Mouse (Mus musculus) erythroblast, embryonic 14.5 days (primary cell): ENCODE measurements around the gene Olfr213. TPM values are rescaled to one million over a fixed set of nuclear protein-coding genes. Genes with fewer than 3 reads are reported as not detected.
"Not testable (repeated sequence)": the region's sequence is repeated elsewhere in the genome, so short reads cannot be mapped to it uniquely, and the experiment has no call there.

Experiments
- H3K27me3 ChIP-seq: 2 replicates; pipeline ENCODE4 v1.6.1; 2012; ENCODE audit warnings: inconsistent platforms; ENCODE audit not compliant: control insufficient read depth
- H3K36me3 ChIP-seq: 2 replicates; pipeline ENCODE4 v1.6.1; 2012; ENCODE audit warnings: mild to moderate bottlenecking, inconsistent platforms; ENCODE audit not compliant: control insufficient read depth
- H3K4me1 ChIP-seq: 2 replicates; pipeline ENCODE4 v1.6.1; 2012; ENCODE audit warnings: inconsistent platforms; ENCODE audit not compliant: control insufficient read depth
- H3K4me3 ChIP-seq: replicated peaks from 2 replicates; pipeline ENCODE3; 2012; ENCODE audit warnings: moderate library complexity, mild to moderate bottlenecking, inconsistent platforms
- H3K9me3 ChIP-seq: 2 replicates; pipeline ENCODE4 v1.6.1; 2012; ENCODE audit warnings: low read length, inconsistent platforms, mixed read lengths; ENCODE audit not compliant: control insufficient read depth
- GATA1 ChIP-seq: IDR thresholded peaks from 2 replicates; pipeline ENCODE4 v1.6.1; 2012; ENCODE audit warnings: low read length, inconsistent platforms, mixed read lengths
- TAL1 ChIP-seq: IDR thresholded peaks from 3 replicates; pipeline ENCODE4 v1.6.1; 2012; ENCODE audit warnings: low read length, inconsistent platforms, mixed read lengths
- polyA plus RNA-seq: library from polyadenylated mRNA; stranded (reverse); fragments of >175 nt; gene quantifications from 2 replicates; pipeline ENCODE4 v1.2.3, GENCODE M21; 2012

Gene Olfr213
- polyA plus RNA-seq: not detected in 2 replicates

GRCm38 (mm10) chr6:116538156-116538555 lies at the start of gene Olfr213:
TSS of gene Olfr213 (plus strand) at chr6:116538456.
- H3K27me3 ChIP-seq: no peaks in the 10 kb centered on the region
- H3K36me3 ChIP-seq: no peaks in the 10 kb centered on the region
- TF ChIP-seq TAL1: no peak
- TF ChIP-seq GATA1: no peak
- no peak within 1 kb of the TSS for H3K4me3 ChIP-seq
- no peaks in the 10 kb centered on the region for H3K9me3 ChIP-seq
- H3K4me1 ChIP-seq: no peaks in the 10 kb centered on the region

GRCm38 (mm10) chr6:116488791-116489190 lies 49.5 kb upstream of the Olfr213 start, which contains the start of gene Olfr211:
TSS of gene Olfr211 (plus strand) at chr6:116489091.
- H3K27me3 ChIP-seq: no peaks in the 10 kb centered on the region
- H3K4me3 ChIP-seq: no peak within 1 kb of the TSS
- no peaks in the 10 kb centered on the region for H3K36me3 ChIP-seq
- H3K4me1 ChIP-seq: no peaks in the 10 kb centered on the region
- TF ChIP-seq TAL1 (no peak), GATA1 (no peak)
- no peaks in the 10 kb centered on the region for H3K9me3 ChIP-seq

GRCm38 (mm10) chr6:116493742-116494141 lies 44.5 kb upstream of the Olfr213 start:
- H3K4me3 ChIP-seq: no peak overlapping the region
- H3K36me3 ChIP-seq: no peaks in the 10 kb centered on the region
- no peaks in the 10 kb centered on the region for H3K4me1 ChIP-seq
- TF ChIP-seq TAL1: no peak
- TF ChIP-seq GATA1: no peak
- H3K27me3 ChIP-seq: no peaks in the 10 kb centered on the region
- no peaks in the 10 kb centered on the region for H3K9me3 ChIP-seq

- no peaks in the 10 kb centered on the region for H3K36me3 ChIP-seq
- no peaks in the 10 kb centered on the region for H3K4me1 ChIP-seq
- no peaks in the 10 kb centered on the region for H3K27me3 ChIP-seq
- no peak overlapping the region for H3K4me3 ChIP-seq
- H3K9me3 ChIP-seq: peaks cover under 1% of the 10 kb centered on the region; the same call in 1 of the 2 replicates
- TF ChIP-seq GATA1 (no peak), TAL1 (no peak)
These were observed 42.3 kb upstream of the Olfr213 start for GRCm38 (mm10) chr6:116495960-116496359.

DNA sequence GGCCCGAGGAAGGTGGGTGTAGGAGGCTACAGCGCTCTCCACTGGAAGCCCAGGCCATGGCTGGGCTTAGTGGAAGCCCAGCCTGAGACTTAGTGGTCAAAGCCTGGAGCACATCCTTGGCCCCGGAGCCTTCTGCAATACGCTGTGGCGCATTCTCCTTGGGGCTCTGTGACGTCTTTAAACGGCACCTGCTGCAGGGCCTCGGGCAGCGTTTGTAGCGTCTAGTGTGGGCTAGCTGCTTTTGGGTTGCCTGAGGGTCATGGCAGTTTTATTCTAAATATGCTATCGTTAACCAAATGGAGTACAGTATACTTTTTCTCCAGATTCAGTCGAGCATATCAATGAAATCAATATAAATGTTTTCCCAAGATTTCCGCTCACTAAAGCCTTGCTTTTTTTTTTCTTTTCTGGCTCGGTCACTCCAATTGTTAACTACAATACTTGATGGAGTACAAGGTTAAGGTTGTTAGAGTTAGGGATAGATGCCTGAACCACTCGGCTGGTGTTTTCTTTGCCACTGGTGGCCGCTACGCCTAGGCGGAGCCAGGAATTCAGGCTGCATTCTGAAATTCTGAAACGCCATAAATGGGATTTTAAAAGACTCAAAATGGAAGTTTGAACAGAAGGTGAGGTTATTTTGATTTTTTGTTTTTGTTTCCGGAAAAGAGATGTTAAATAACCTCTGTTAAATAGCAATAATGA lies 31.8 kb upstream of the Olfr213 start, which contains the start of gene Olfr212:
Olfr212 (plus strand) TSS at position 215 of the 702 bp plus-strand sequence.
- not testable (repeated sequence) for H3K36me3 ChIP-seq, H3K27me3 ChIP-seq, H3K4me1 ChIP-seq, H3K4me3 ChIP-seq
- H3K9me3 ChIP-seq: peaks cover 31% of the 10 kb centered on the region

DNA sequence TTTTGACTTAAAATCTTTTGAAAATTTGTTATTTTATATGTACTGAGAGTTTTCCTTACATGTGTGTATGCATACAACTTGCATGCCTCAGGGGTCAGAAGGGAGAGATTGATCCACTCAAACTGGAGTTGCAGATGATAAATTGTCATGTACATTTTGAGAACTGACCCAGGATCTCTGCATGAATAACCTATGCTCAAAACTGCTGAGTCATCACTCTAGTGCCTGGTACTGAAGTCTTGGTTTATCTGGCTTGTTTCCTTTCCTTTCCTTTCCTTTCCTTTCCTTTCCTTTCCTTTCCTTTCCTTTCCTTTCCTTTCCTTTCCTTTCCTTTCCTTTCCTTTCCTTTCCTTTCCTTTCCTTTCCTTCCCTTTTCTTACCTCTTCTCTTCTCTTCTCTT lies 23.4 kb upstream of the Olfr213 start:
- TF ChIP-seq GATA1: no peak
- TF ChIP-seq TAL1: no peak
- Histone ChIP-seq H3K36me3 (no peaks in the 10 kb centered on the region), H3K4me3 (no peak overlapping the region)

DNA sequence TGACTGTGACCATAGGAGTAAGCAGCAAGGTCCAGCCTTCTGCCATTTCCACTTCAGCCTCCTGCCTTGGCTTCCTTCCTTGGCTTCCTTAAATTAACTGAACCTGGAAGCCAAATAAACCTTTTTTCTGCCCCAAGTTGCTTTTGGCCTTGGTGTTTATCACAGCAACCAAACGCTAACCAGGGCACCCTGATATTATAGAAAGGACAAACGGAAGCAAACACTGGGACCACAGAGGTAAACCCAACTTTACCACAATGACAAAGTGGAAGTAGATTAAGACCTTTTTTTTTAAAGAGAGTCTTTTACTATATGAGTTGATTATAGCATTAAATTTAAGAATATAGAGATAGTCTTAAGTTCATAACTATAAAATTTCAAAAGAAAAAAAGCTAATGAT lies 4.2 kb downstream of the Olfr213 start:
- no peaks in the 10 kb centered on the region for H3K9me3 ChIP-seq
- H3K4me1 ChIP-seq: no peaks in the 10 kb centered on the region
- no peaks in the 10 kb centered on the region for H3K27me3 ChIP-seq
- TF ChIP-seq GATA1: no peak
- TF ChIP-seq TAL1: no peak
- H3K36me3 ChIP-seq: no peaks in the 10 kb centered on the region
- H3K4me3 ChIP-seq: no peak overlapping the region

More for the DNA sequence above, 23.4 kb upstream of the Olfr213 start:
- Histone ChIP-seq H3K4me1 (no peaks in the 10 kb centered on the region), H3K27me3 (no peaks in the 10 kb centered on the region), H3K9me3 (peaks cover 2% of the 10 kb centered on the region; the same call in 1 of the 2 replicates)

GRCm38 (mm10) chr6:116550841-116551240 lies 12.6 kb downstream of the Olfr213 start, which contains the start of gene Gm5580:
TSS of gene Gm5580 (plus strand) at chr6:116551141.
- not testable (repeated sequence) for H3K27me3 ChIP-seq, H3K36me3 ChIP-seq, H3K9me3 ChIP-seq, H3K4me3 ChIP-seq, H3K4me1 ChIP-seq

- H3K36me3 ChIP-seq: no peaks in the 10 kb centered on the region
- peaks cover 6% of the 10 kb centered on the region for H3K9me3 ChIP-seq
- no peak for TF ChIP-seq TAL1
- TF ChIP-seq GATA1: no peak
- H3K4me3 ChIP-seq: no peak within 1 kb of the TSS
- H3K4me1 ChIP-seq: no peaks in the 10 kb centered on the region
- no peaks in the 10 kb centered on the region for H3K27me3 ChIP-seq
These were observed 15.7 kb downstream of the Olfr213 start, which contains the start of gene Olfr214 for GRCm38 (mm10) chr6:116553935-116554334. TSS of gene Olfr214 (plus strand) at chr6:116554235.

GRCm38 (mm10) chr6:116554952-116555351 lies 16.7 kb downstream of the Olfr213 start:
- peaks cover 6% of the 10 kb centered on the region for H3K9me3 ChIP-seq
- TF ChIP-seq GATA1 (no peak), TAL1 (no peak)
- H3K4me3 ChIP-seq: no peak overlapping the region
- H3K27me3 ChIP-seq: no peaks in the 10 kb centered on the region
- H3K4me1 ChIP-seq: no peaks in the 10 kb centered on the region
- no peaks in the 10 kb centered on the region for H3K36me3 ChIP-seq
